In genomic region chr12:103078751-103079150, GRCm38 (mm10) we compare ENCODE assay signal across 24 mouse cellular contexts.
A peak's percentile ranks its signal among the peaks of the same experiment; 100 is the strongest.
DNase-seq lines count a peak whose midpoint lies in the region; ATAC-seq and TF ChIP-seq lines count a peak whose summit lies in the region.
"Had no signal": no experiment of that assay in that cellular context is flagged by ENCODE, and none has a peak within 500 bp of the region (broad histone marks: within the 10 kb centered on the region; RNA-seq: fewer than 3 reads in every experiment).

No protein-coding gene starts in this region.

- TF ChIP-seq CTCF in hindbrain, postnatal 0 days (IDR thresholded peaks at IDR 0.05; ENCODE audit: low read depth): no peak

- 67% methylated on average over 7 of the region's 7 CpGs for WGBS in forebrain, embryonic 10.5 days
- 51% methylated on average over 7 of the region's 7 CpGs for WGBS in forebrain, embryonic 13.5 days
- 42% methylated on average over 7 of the region's 7 CpGs for WGBS in hindbrain, embryonic 15.5 days
- WGBS in hindbrain, embryonic 10.5 days: 51% methylated on average over 7 of the region's 7 CpGs
- WGBS in hindbrain, postnatal 0 days: 37% methylated on average over 7 of the region's 7 CpGs
- WGBS in hindbrain, embryonic 14.5 days: 41% methylated on average over 7 of the region's 7 CpGs
- 52% methylated on average over 7 of the region's 7 CpGs for WGBS in midbrain, embryonic 11.5 days
- WGBS in midbrain, embryonic 15.5 days: 40% methylated on average over 7 of the region's 7 CpGs

- H3K4me2 ChIP-seq in forebrain, embryonic 13.5 days: no peak overlapping the region
- no peak overlapping the region for H3K4me2 ChIP-seq in hindbrain, embryonic 15.5 days
- H3K4me2 ChIP-seq in hindbrain, postnatal 0 days (ENCODE audit: low read depth, low read length): no peak overlapping the region
- no peak overlapping the region for H3K4me2 ChIP-seq in hindbrain, embryonic 14.5 days (replicated peaks)
- no peak overlapping the region for H3K4me2 ChIP-seq in midbrain, embryonic 11.5 days
- no peak overlapping the region for H3K4me2 ChIP-seq in midbrain, embryonic 15.5 days
- H3K4me2 ChIP-seq: embryonic facial prominence, embryonic 12.5 days; forebrain, embryonic 12.5 days; forebrain, embryonic 15.5 days had no signal

- H3K27me3 ChIP-seq in forebrain, embryonic 10.5 days (ENCODE audit: poor library complexity, severe bottlenecking): no peaks in the 10 kb centered on the region
- no peaks in the 10 kb centered on the region for H3K27me3 ChIP-seq in forebrain, embryonic 13.5 days
- no peaks in the 10 kb centered on the region for H3K27me3 ChIP-seq in hindbrain, embryonic 15.5 days
- no peaks in the 10 kb centered on the region for H3K27me3 ChIP-seq in hindbrain, embryonic 10.5 days (ENCODE audit: insufficient read depth, poor library complexity, severe bottlenecking)
- no peaks in the 10 kb centered on the region for H3K27me3 ChIP-seq in hindbrain, postnatal 0 days (ENCODE audit: insufficient read depth, low read length)
- no peaks in the 10 kb centered on the region for H3K27me3 ChIP-seq in hindbrain, embryonic 14.5 days (ENCODE audit: control insufficient read depth, insufficient read depth, low read length)
- H3K27me3 ChIP-seq in midbrain, embryonic 11.5 days (ENCODE audit: control insufficient read depth, insufficient read depth, low read length): no peaks in the 10 kb centered on the region
- H3K27me3 ChIP-seq in midbrain, embryonic 15.5 days (replicated peaks): no peaks in the 10 kb centered on the region
- H3K27me3 ChIP-seq: embryonic facial prominence, embryonic 12.5 days; forebrain, embryonic 12.5 days; forebrain, embryonic 15.5 days had no signal

- DNase-seq in forebrain, embryonic 10.5 days (ENCODE audit: extremely low spot score, low spot score): no peak
- no peak for DNase-seq in hindbrain, embryonic 10.5 days (ENCODE audit: low spot score)
- DNase-seq in hindbrain, postnatal 0 days (ENCODE audit: low spot score): no peak
- DNase-seq in hindbrain, embryonic 14.5 days (ENCODE audit: low spot score): no peak
- DNase-seq in midbrain, embryonic 11.5 days (ENCODE audit: low spot score, missing footprints): peak; percentile 81
- DNase-seq: adrenal gland, adult 8-10 months; adrenal gland, postnatal 14 days; adrenal gland, postnatal 36 days; B cell, adult 2 months; cerebellum, adult 11-12 months; cerebellum, adult 2 months; cerebellum, adult 9-10 months; cerebellum, postnatal 25 days had no signal

- no peak for ATAC-seq in forebrain, embryonic 13.5 days
- ATAC-seq in hindbrain, embryonic 15.5 days (ENCODE audit: low FRiP score, low read depth): 0 out of 2 replicates have a peak, but pooled peaks have one; percentile 27
- no peak for ATAC-seq in hindbrain, postnatal 0 days
- ATAC-seq in hindbrain, embryonic 14.5 days (ENCODE audit: low FRiP score): no peak
- ATAC-seq in midbrain, embryonic 11.5 days (ENCODE audit: low FRiP score): no peak
- ATAC-seq in midbrain, embryonic 15.5 days (replicated peaks): no peak
- ATAC-seq: activated CD4-positive, CD25-positive, alpha-beta regulatory T cell, adult 4 months; CD4-positive, CD25-positive, alpha-beta regulatory T cell, adult 4 months; forebrain, embryonic 15.5 days; Patski had no signal

- H3K4me1 ChIP-seq in forebrain, embryonic 10.5 days: peaks cover 19% of the 10 kb centered on the region
- H3K4me1 ChIP-seq in forebrain, embryonic 13.5 days: no peaks in the 10 kb centered on the region
- H3K4me1 ChIP-seq in hindbrain, embryonic 15.5 days (replicated peaks): no peaks in the 10 kb centered on the region
- H3K4me1 ChIP-seq in hindbrain, embryonic 10.5 days (replicated peaks): peaks cover 12% of the 10 kb centered on the region
- H3K4me1 ChIP-seq in hindbrain, postnatal 0 days (ENCODE audit: insufficient read depth, low read length): no peaks in the 10 kb centered on the region
- H3K4me1 ChIP-seq in hindbrain, embryonic 14.5 days (replicated peaks; ENCODE audit: control insufficient read depth, insufficient read depth, low read length): no peaks in the 10 kb centered on the region
- H3K4me1 ChIP-seq in midbrain, embryonic 11.5 days (ENCODE audit: control insufficient read depth, insufficient read depth, low read length): peaks cover 2% of the 10 kb centered on the region; the same call in 1 of the 2 replicates
- H3K4me1 ChIP-seq in midbrain, embryonic 15.5 days: no peaks in the 10 kb centered on the region
- H3K4me1 ChIP-seq: embryonic facial prominence, embryonic 10.5 days; embryonic facial prominence, embryonic 12.5 days; forebrain, embryonic 15.5 days had no signal

- H3K9ac ChIP-seq in forebrain, embryonic 13.5 days: no peak overlapping the region
- H3K9ac ChIP-seq in hindbrain, embryonic 15.5 days: no peak overlapping the region
- H3K9ac ChIP-seq in hindbrain, postnatal 0 days (replicated peaks; ENCODE audit: low read length): no peak overlapping the region
- no peak overlapping the region for H3K9ac ChIP-seq in hindbrain, embryonic 14.5 days
- H3K9ac ChIP-seq in midbrain, embryonic 11.5 days (ENCODE audit: low read length): no peak overlapping the region
- H3K9ac ChIP-seq in midbrain, embryonic 15.5 days: no peak overlapping the region
- H3K9ac ChIP-seq: embryonic facial prominence, embryonic 12.5 days; forebrain, embryonic 12.5 days; forebrain, embryonic 15.5 days had no signal

- no peak overlapping the region for H3K4me3 ChIP-seq in forebrain, embryonic 10.5 days
- no peak overlapping the region for H3K4me3 ChIP-seq in forebrain, embryonic 13.5 days
- H3K4me3 ChIP-seq in hindbrain, embryonic 15.5 days: no peak overlapping the region
- no peak overlapping the region for H3K4me3 ChIP-seq in hindbrain, embryonic 10.5 days
- no peak overlapping the region for H3K4me3 ChIP-seq in hindbrain, postnatal 0 days (ENCODE audit: low read length)
- no peak overlapping the region for H3K4me3 ChIP-seq in hindbrain, embryonic 14.5 days (replicated peaks; ENCODE audit: low read length)
- H3K4me3 ChIP-seq in midbrain, embryonic 11.5 days (ENCODE audit: low read depth, low read length): no peak overlapping the region
- no peak overlapping the region for H3K4me3 ChIP-seq in midbrain, embryonic 15.5 days
- H3K4me3 ChIP-seq: embryonic facial prominence, embryonic 10.5 days; embryonic facial prominence, embryonic 12.5 days; forebrain, embryonic 12.5 days; forebrain, embryonic 15.5 days had no signal

- 0 out of 2 replicates have a peak overlapping the region, but pooled peaks have one; percentile 11 for H3K27ac ChIP-seq in forebrain, embryonic 10.5 days
- H3K27ac ChIP-seq in forebrain, embryonic 13.5 days: no peak overlapping the region
- H3K27ac ChIP-seq in hindbrain, embryonic 15.5 days (replicated peaks): peak overlapping the region; percentile 4; the same call in 1 of the 2 replicates
- no peak overlapping the region for H3K27ac ChIP-seq in hindbrain, embryonic 10.5 days
- 0 out of 2 replicates have a peak overlapping the region, but pooled peaks have one; percentile 26 for H3K27ac ChIP-seq in hindbrain, postnatal 0 days
- H3K27ac ChIP-seq in hindbrain, embryonic 14.5 days: no peak overlapping the region
- H3K27ac ChIP-seq in midbrain, embryonic 11.5 days (ENCODE audit: low read depth, low read length): no peak overlapping the region
- H3K27ac ChIP-seq in midbrain, embryonic 15.5 days: no peak overlapping the region
- H3K27ac ChIP-seq: embryonic facial prominence, embryonic 10.5 days; embryonic facial prominence, embryonic 12.5 days; forebrain, embryonic 12.5 days; forebrain, embryonic 15.5 days had no signal

- no peaks in the 10 kb centered on the region for H3K9me3 ChIP-seq in forebrain, embryonic 10.5 days
- H3K9me3 ChIP-seq in forebrain, embryonic 13.5 days (replicated peaks): no peaks in the 10 kb centered on the region
- no peaks in the 10 kb centered on the region for H3K9me3 ChIP-seq in hindbrain, embryonic 15.5 days
- no peaks in the 10 kb centered on the region for H3K9me3 ChIP-seq in hindbrain, embryonic 10.5 days
- no peaks in the 10 kb centered on the region for H3K9me3 ChIP-seq in hindbrain, postnatal 0 days (ENCODE audit: low read length)
- H3K9me3 ChIP-seq in hindbrain, embryonic 14.5 days (ENCODE audit: control insufficient read depth, low read length): no peaks in the 10 kb centered on the region
- H3K9me3 ChIP-seq in midbrain, embryonic 11.5 days (ENCODE audit: control insufficient read depth, low read length): no peaks in the 10 kb centered on the region
- H3K9me3 ChIP-seq in midbrain, embryonic 15.5 days: no peaks in the 10 kb centered on the region
- H3K9me3 ChIP-seq: embryonic facial prominence, embryonic 10.5 days; embryonic facial prominence, embryonic 12.5 days; forebrain, embryonic 12.5 days; forebrain, embryonic 15.5 days had no signal

- no peaks in the 10 kb centered on the region for H3K36me3 ChIP-seq in forebrain, embryonic 10.5 days (replicated peaks)
- peaks cover 12% of the 10 kb centered on the region for H3K36me3 ChIP-seq in forebrain, embryonic 13.5 days (ENCODE audit: poor library complexity, severe bottlenecking)
- H3K36me3 ChIP-seq in hindbrain, embryonic 15.5 days: peaks cover 24% of the 10 kb centered on the region
- H3K36me3 ChIP-seq in hindbrain, embryonic 10.5 days: no peaks in the 10 kb centered on the region
- peaks cover 12% of the 10 kb centered on the region; the same call in 1 of the 2 replicates for H3K36me3 ChIP-seq in hindbrain, postnatal 0 days (ENCODE audit: insufficient read depth, low read length)
- H3K36me3 ChIP-seq in hindbrain, embryonic 14.5 days (replicated peaks; ENCODE audit: control insufficient read depth, insufficient read depth): peaks cover 27% of the 10 kb centered on the region
- no peaks in the 10 kb centered on the region for H3K36me3 ChIP-seq in midbrain, embryonic 11.5 days (ENCODE audit: control insufficient read depth, insufficient read depth, low read length)
- H3K36me3 ChIP-seq in midbrain, embryonic 15.5 days (replicated peaks): peaks cover 17% of the 10 kb centered on the region; the same call in 1 of the 2 replicates
- H3K36me3 ChIP-seq: embryonic facial prominence, embryonic 10.5 days; embryonic facial prominence, embryonic 12.5 days; G1E had no signal

Comparison
In these comparisons a context has a peak if more than half of its experiments do, and no peak if none do; other contexts are left out.
1. H3K27ac ChIP-seq: peak in forebrain, embryonic 10.5 days (single experiment), hindbrain, embryonic 15.5 days (single experiment) and hindbrain, postnatal 0 days (single experiment); none in forebrain, embryonic 13.5 days (single experiment), hindbrain, embryonic 10.5 days (single experiment), hindbrain, embryonic 14.5 days (single experiment), midbrain, embryonic 11.5 days (single experiment) and midbrain, embryonic 15.5 days (single experiment).